Mouse (Mus musculus) heart, embryonic 14.5 days (tissue): ENCODE data around the gene Zfyve19. TPM values are rescaled to one million over a fixed set of nuclear protein-coding genes. Genes with fewer than 3 reads are reported as not detected.

Source experiments
- ATAC-seq: fragments of 200-750 bp; cut with Nextera tagmentation; 2 replicates; pipeline ENCODE4 v1.8.0; 2017; ENCODE audit warnings: low read depth, moderate TSS enrichment; ENCODE audit not compliant: insufficient number of reproducible peaks, insufficient read depth, low FRiP score
- H3K27ac ChIP-seq, 2 experiments: fragments of 200-500 bp in 1 of 2; fragments of 300-500 bp in 1 of 2; sonication (generic) in 1 of 2; replicated peaks in 1 of 2; 2 replicates each; pipeline ENCODE4 v1.5.1; 2012 to 2014; ENCODE audit warnings: low read depth in 2 of 2, low read length in 2 of 2, control low read depth in 1 of 2, mild to moderate bottlenecking in 1 of 2, mixed read lengths in 1 of 2; ENCODE audit not compliant: control insufficient read depth in 1 of 2, insufficient read depth in 1 of 2
- H3K27me3 ChIP-seq: fragments of 300-500 bp; sonication (generic); 2 replicates; pipeline ENCODE4 v1.6.1; 2014; ENCODE audit warnings: mild to moderate bottlenecking, low read length, control low read depth; ENCODE audit not compliant: control insufficient read depth, insufficient read depth
- H3K36me3 ChIP-seq: fragments of 300-500 bp; sonication (generic); 2 replicates; pipeline ENCODE4 v1.6.1; 2014; ENCODE audit warnings: mild to moderate bottlenecking, control low read depth, low read length, mixed read lengths; ENCODE audit not compliant: control insufficient read depth, insufficient read depth
- H3K4me1 ChIP-seq, 2 experiments: fragments of 200-500 bp in 1 of 2; fragments of 300-500 bp in 1 of 2; sonication (generic) in 1 of 2; 2 replicates each; pipeline ENCODE4 v1.6.1; 2012 to 2014; ENCODE audit warnings: low read length in 2 of 2, control low read depth in 1 of 2, mixed read lengths in 1 of 2; ENCODE audit not compliant: control insufficient read depth in 2 of 2, insufficient read depth in 2 of 2
- H3K4me2 ChIP-seq: fragments of 300-500 bp; sonication (generic); 2 replicates; pipeline ENCODE4 v1.6.1; 2014; ENCODE audit warnings: mild to moderate bottlenecking, low read length
- H3K4me3 ChIP-seq, 2 experiments: fragments of 200-500 bp in 1 of 2; fragments of 300-500 bp in 1 of 2; sonication (generic) in 1 of 2; 2 replicates each; pipeline ENCODE4 v1.5.1; 2012 to 2014; ENCODE audit warnings: low read length in 2 of 2, mild to moderate bottlenecking in 2 of 2, control low read depth in 1 of 2, low read depth in 1 of 2, moderate library complexity in 1 of 2; ENCODE audit not compliant: control insufficient read depth in 1 of 2, insufficient read depth in 1 of 2
- H3K9ac ChIP-seq: fragments of 300-500 bp; sonication (generic); 2 replicates; pipeline ENCODE4 v1.6.1; 2014; ENCODE audit warnings: mild to moderate bottlenecking, low read length
- H3K9me3 ChIP-seq: fragments of 300-500 bp; sonication (generic); 2 replicates; pipeline ENCODE4 v1.6.1; 2016; ENCODE audit warnings: low read length, control low read depth; ENCODE audit not compliant: control insufficient read depth
- WGBS: fragments of 180-500 bp; shearing (Covaris S2); extraction: QIAGEN DNeasy Blood & Tissue Kit; methylation state at CpG from one replicate; pipeline ENCODE4 v1.1.7; 2014; 5-methylcytosine and 5-hydroxymethylcytosine counted together
- polyA plus RNA-seq: library from polyadenylated mRNA; unstranded; fragments of >200 nt; fragmentation: Nextera tagmentation; extraction: Ambion mirVana; gene quantifications from 2 replicates; pipeline ENCODE4 v1.2.1, GENCODE M21; 2014

Zfyve19 gene
- polyA plus RNA-seq, 1 experiment from 2014 or later: 32.4 TPM

DNA sequence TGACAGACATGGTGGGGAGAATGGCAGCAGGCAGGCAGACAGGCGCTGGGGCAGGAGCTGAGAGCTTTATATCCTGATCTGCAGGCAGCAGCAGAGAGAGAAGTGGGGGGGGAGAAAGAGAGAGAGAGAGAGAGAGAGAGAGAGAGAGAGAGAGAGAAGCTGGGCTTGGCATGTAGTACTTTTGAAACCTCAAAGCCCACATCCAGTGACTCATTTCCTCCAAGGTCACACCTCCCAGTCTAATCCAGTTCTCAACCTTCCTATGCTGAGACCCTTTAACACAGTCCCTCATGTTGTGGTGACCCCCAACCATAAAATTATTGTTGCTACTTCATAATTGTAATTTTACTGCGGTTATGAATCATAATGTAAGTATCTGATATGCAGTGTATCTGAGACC, 38.1 kb upstream of the Zfyve19 start:
- H3K4me2 ChIP-seq: no peak overlapping the region
- ATAC-seq: no peak
- 0 out of 2 replicates have a peak, but pooled peaks cover 3% of the 10 kb centered on the region for H3K9me3 ChIP-seq
- 74% methylated on average over 2 of the region's 2 CpGs for WGBS
- no peak overlapping the region for H3K9ac ChIP-seq
- H3K4me1 ChIP-seq: peaks cover 25 to 32% of the 10 kb centered on the region in 2 experiments
- H3K4me3 ChIP-seq: no peak overlapping the region
- no peak overlapping the region for H3K27ac ChIP-seq
- H3K27me3 ChIP-seq: peaks cover 13% of the 10 kb centered on the region; the same call in 1 of the 2 replicates
- no peaks in the 10 kb centered on the region for H3K36me3 ChIP-seq

DNA sequence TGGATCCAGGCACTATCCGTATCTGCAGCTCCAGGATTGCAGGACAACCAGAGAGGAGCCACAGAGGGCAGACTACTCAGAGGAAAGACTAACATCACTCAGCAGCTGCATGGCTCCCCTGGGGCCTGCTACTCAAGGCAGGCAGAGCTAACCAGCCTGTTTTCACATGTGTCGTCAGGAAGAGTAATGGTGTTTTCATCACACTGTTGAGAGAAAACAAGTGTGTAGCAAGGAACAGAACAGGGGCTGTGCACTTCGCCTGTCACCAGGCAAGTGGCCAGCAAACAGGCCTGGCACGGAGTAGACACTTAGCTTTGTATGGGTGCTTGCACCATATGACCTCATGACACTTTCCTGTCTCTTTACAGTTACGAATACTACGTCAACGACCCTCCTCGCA, 36.8 kb upstream of the Zfyve19 start:
- no peak overlapping the region for H3K9ac ChIP-seq
- H3K4me1 ChIP-seq: peaks cover 25 to 31% of the 10 kb centered on the region in 2 experiments
- no peak for ATAC-seq

DNA sequence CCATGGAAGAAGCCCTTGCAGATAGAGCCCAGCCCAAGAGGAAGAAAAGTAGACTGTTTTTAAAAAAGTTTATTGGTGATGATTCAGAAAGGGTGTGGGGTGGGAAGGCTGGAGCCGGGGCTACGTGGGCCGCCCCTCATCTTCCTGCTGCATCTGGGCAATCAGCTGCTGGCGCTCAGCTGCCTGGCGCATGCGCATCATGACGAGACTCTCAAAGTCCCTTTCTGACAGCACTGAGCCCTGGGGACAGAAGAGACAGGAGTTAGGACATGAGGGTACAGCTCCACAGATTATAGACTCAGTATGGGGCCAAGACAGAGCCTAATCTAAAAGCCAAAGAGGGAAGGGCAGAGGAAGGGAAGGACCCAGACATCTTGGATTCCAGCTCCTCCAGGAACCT, 36.0 kb upstream of the Zfyve19 start:
- Histone ChIP-seq H3K9ac (no peak overlapping the region), H3K4me2 (peak overlapping the region; percentile 52), H3K9me3 (no peaks in the 10 kb centered on the region), H3K4me3 (no peak overlapping the region), H3K27me3 (no peaks in the 10 kb centered on the region; the same call in 1 of the 2 replicates), H3K27ac (peak overlapping the region in 1 of 2 experiments; percentile 31; a peak in 1 of 4 replicates), H3K4me1 (peaks cover 18 to 24% of the 10 kb centered on the region in 2 experiments), H3K36me3 (no peaks in the 10 kb centered on the region)
- WGBS: 79% methylated on average over 7 of the region's 7 CpGs
- ATAC-seq: 0 out of 2 replicates have a peak, but pooled peaks have one; percentile 7

More for the DNA sequence above, 36.8 kb upstream of the Zfyve19 start:
- H3K9me3 ChIP-seq: no peaks in the 10 kb centered on the region
- H3K36me3 ChIP-seq: no peaks in the 10 kb centered on the region
- no peak overlapping the region for H3K4me3 ChIP-seq
- H3K27me3 ChIP-seq: peaks cover 5% of the 10 kb centered on the region; the same call in 1 of the 2 replicates
- WGBS: 36% methylated on average over 8 of the region's 8 CpGs
- no peak overlapping the region for H3K27ac ChIP-seq
- no peak overlapping the region for H3K4me2 ChIP-seq

DNA sequence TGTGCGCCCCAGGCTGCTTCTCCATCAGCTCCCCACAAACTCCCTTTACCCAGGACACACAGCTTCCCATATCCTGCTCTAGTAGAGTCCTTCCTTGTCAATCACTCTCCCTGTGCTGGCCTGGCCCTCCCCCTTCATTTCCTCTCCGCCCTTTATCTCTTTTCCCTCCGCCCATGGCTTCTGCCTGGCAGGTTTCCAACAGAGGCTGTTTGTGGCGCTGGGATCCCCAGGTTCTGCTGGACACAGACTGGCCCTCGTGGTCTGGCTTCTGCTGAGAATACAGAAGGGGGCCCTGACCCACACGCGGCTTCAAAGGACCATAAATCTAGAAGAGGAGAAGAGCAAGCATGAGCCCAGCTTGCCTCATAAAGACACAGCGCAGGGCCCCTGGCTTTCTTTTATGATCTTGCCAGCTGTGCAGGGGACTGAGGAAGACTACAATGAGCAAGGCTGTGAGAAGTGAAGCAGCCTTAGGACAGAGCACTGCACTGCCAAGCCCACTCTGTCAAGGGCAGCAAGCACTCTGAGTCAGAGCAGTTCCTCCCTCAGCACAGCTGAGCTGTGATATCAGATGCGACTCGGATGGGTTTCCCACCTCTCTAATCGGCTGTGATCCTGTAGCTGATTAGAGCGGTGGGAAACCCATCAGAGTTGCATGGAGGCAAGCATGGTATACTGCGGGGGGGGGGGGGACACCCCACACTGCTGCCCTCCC, 35.4 kb upstream of the Zfyve19 start:
- H3K4me1 ChIP-seq: peaks cover 18 to 24% of the 10 kb centered on the region in 2 experiments
- H3K4me2 ChIP-seq: peak overlapping the region; percentile 52
- H3K36me3 ChIP-seq: 0 out of 2 replicates have a peak, but pooled peaks cover 1% of the 10 kb centered on the region
- peak overlapping the region; percentile 32 to 35; a peak in 3 of 4 replicates for H3K27ac ChIP-seq
- no peaks in the 10 kb centered on the region; the same call in 1 of the 2 replicates for H3K27me3 ChIP-seq
- WGBS: 9% methylated on average over 13 of the region's 13 CpGs
- H3K9ac ChIP-seq: peak overlapping the region; percentile 44
- no peaks in the 10 kb centered on the region for H3K9me3 ChIP-seq
- ATAC-seq: peak; percentile 69
- H3K4me3 ChIP-seq: 0 out of 4 replicates have a peak overlapping the region, but pooled peaks of 1 of the 2 experiments have one; percentile 5

DNA sequence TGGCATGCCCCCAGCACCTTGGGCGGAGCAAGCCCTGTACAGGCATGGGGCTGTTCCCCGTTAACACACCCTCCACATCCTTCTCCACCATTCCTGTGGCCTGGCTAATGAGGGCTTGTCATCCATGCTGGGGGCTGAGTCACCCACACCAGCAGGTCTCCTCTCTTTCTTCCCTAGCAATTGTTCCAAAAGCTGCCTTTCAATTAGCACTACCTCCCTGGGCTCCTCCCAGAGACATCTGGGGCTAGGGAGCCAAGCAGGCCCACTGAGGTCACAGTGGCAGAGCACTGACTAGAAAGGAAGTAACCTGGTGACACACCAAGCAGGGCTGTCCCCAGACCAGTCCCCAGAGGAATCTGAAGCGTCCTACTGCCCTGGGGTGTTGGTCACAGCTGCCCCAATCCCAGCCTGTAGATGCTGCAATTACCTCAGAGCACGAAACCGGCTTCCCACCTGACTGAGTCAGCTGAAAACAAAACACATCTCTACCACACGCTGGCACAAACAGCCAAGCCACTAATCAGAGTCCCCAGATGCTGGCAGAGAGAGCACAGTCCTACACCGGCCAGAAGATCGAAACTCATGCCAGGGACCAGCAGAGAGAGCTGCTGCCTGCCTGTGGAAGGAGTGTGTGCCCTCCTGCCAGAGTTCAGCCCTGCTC, 34.3 kb upstream of the Zfyve19 start, which contains the start of gene Gm14137:
Gm14137 (plus strand) TSS at position 519 of the 661 bp plus-strand sequence.
- peak within 1 kb of the TSS; percentile 44; the same call in 1 of the 2 replicates for H3K9ac ChIP-seq

DNA sequence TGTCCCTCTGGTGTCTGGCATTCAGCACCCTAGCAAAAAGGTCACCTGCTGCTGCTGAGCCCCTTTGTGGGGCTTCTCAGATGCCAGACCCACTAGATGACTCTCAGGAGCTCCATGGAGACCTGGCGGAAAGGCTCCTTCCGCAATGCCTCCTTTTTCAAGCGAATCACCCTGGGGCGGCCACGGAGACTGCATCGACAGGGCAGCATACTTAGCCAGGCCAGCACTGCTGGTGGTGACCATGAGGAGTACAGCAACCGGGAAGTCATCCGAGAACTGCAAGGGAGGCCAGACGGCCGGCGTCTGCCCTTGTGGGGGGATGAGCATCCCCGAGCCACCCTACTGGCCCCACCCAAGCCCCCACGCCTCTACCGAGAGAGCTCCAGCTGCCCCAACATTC, 33.6 kb upstream of the Zfyve19 start:
- 54% methylated on average over 14 of the region's 14 CpGs for WGBS
- Histone ChIP-seq H3K9ac (no peak overlapping the region), H3K4me3 (no peak overlapping the region), H3K36me3 (peaks cover 17% of the 10 kb centered on the region; the same call in 1 of the 2 replicates), H3K4me2 (no peak overlapping the region), H3K9me3 (no peaks in the 10 kb centered on the region), H3K27me3 (no peaks in the 10 kb centered on the region), H3K27ac (no peak overlapping the region), H3K4me1 (peaks cover 18 to 24% of the 10 kb centered on the region in 2 experiments)
- ATAC-seq: no peak

More for the DNA sequence above, 34.3 kb upstream of the Zfyve19 start, which contains the start of gene Gm14137:
- H3K9me3 ChIP-seq: no peaks in the 10 kb centered on the region
- H3K4me1 ChIP-seq: peaks cover 18 to 24% of the 10 kb centered on the region in 2 experiments
- H3K4me3 ChIP-seq: no peak within 1 kb of the TSS
- H3K27me3 ChIP-seq: no peaks in the 10 kb centered on the region
- no peak for ATAC-seq
- H3K27ac ChIP-seq: peak within 1 kb of the TSS in 1 of 2 experiments; percentile 35; a peak in 1 of 4 replicates
- peaks cover 10% of the 10 kb centered on the region; the same call in 1 of the 2 replicates for H3K36me3 ChIP-seq
- 57% methylated on average over 8 of the region's 8 CpGs for WGBS
- peak within 1 kb of the TSS; percentile 52 for H3K4me2 ChIP-seq

DNA sequence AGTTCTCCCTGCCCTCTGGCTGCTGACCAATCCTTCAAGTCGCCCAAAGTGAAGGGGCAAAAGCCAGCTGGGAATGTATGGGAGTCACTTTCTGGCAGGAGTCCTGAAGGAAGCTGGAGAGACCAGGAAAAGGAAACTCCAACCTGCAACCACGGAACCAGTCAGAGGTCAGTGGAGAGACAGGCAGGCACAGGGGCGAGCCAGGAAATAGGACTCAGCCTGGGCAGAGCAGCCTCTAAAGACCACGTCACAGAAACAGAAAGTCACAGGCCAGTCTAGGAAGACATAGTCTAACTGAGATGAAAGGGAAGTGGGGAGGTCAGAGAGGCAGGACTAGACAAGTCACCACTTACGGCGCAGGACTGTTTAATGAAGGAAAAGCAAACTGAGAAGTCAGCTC, 32.8 kb upstream of the Zfyve19 start:
- H3K9me3 ChIP-seq: no peaks in the 10 kb centered on the region
- WGBS: 52% methylated on average over 6 of the region's 6 CpGs
- peaks cover 18 to 24% of the 10 kb centered on the region in 2 experiments for H3K4me1 ChIP-seq
- no peak overlapping the region for H3K9ac ChIP-seq
- no peak overlapping the region for H3K27ac ChIP-seq
- ATAC-seq: no peak
- no peaks in the 10 kb centered on the region for H3K27me3 ChIP-seq
- H3K36me3 ChIP-seq: peaks cover 25% of the 10 kb centered on the region
- no peak overlapping the region for H3K4me2 ChIP-seq
- no peak overlapping the region for H3K4me3 ChIP-seq
